Mouse (Mus musculus): Measurements from ENCODE around the gene Obsl1.
A peak's percentile ranks its signal among the peaks of the same experiment; 100 is the strongest.

DNA sequence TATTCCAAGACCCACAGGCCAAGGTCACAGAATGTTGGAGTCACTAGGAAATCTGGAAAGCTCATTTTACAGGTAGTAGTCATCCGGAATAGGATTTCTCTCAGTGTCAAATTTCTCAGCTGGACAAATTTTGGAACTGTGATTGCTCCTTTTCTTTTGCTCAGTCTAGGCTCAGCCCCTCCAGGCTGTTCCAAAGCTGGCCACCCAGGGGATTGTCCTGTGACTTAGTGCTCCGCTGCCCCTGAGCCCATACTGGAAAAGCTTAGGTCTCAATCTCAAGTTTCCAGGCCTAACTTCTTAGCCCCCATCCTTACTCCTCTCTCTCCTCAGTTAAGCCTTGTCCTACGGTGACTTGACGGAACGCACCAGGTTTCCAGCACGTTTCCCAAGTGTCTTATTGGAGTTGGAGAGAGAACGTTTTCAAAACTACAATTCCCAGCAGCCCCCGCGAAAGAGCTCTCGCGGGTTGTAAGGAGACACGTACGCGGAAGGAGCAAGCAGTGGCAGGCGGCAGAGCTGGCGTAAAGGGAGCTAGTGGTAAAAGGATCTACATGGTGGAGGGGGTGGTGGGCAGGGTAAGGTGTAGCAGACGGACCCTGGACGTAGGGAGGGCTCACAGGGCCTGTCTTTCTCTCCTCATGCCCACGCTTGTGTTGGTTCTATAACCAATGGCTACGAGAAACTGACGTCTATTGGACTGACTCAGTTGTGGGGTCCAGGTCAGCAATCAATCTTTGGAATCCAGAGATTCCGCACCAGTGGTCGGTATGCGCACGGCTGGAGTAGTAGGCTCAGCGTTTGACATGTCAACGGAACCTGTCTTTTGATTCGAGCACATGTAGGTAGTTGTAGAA lies 70.5 kb downstream of the Obsl1 start, which contains the start of gene Gmppa:
- TF ChIP-seq CTCF (conservative IDR thresholded peaks at IDR 0.05; ENCODE audit: insufficient read depth, insufficient read length, low read depth, low read length) (no peak), POLR2A (IDR thresholded peaks at IDR 0.05; ENCODE audit: low read depth, low read length) (peak; percentile 88)
